Mouse (Mus musculus) heart, embryonic 15.5 days (tissue): Measurements from ENCODE around the gene Ankrd42. TPM values are rescaled to one million over a fixed set of nuclear protein-coding genes. Genes with fewer than 3 reads are reported as not detected.

Experiments used
- ATAC-seq: fragments of 200-750 bp; cut with Nextera tagmentation; replicated peaks from 2 replicates; pipeline ENCODE4 v1.8.0; 2017; ENCODE audit warnings: low read depth, moderate TSS enrichment; ENCODE audit not compliant: insufficient number of reproducible peaks, insufficient read depth, low FRiP score
- H3K27ac ChIP-seq: fragments of 300-500 bp; sonication (generic); 2 replicates; pipeline ENCODE4 v1.5.1; 2015; ENCODE audit warnings: mild to moderate bottlenecking, inconsistent platforms
- H3K27me3 ChIP-seq: fragments of 300-500 bp; sonication (generic); 2 replicates; pipeline ENCODE4 v1.6.1; 2015; ENCODE audit warnings: inconsistent platforms
- H3K36me3 ChIP-seq: fragments of 300-500 bp; sonication (generic); 2 replicates; pipeline ENCODE4 v1.6.1; 2015; ENCODE audit warnings: mild to moderate bottlenecking, inconsistent platforms
- H3K4me1 ChIP-seq: fragments of 300-500 bp; sonication (generic); replicated peaks from 2 replicates; pipeline ENCODE4 v1.6.1; 2015; ENCODE audit warnings: inconsistent platforms
- H3K4me2 ChIP-seq: fragments of 300-500 bp; sonication (generic); 2 replicates; pipeline ENCODE4 v1.6.1; 2015; ENCODE audit warnings: inconsistent platforms, mild to moderate bottlenecking, moderate library complexity
- H3K4me3 ChIP-seq: fragments of 300-500 bp; sonication (generic); 2 replicates; pipeline ENCODE4 v1.5.1; 2015; ENCODE audit warnings: mild to moderate bottlenecking, inconsistent platforms
- H3K9ac ChIP-seq: fragments of 300-500 bp; sonication (generic); 2 replicates; pipeline ENCODE4 v1.6.1; 2015; ENCODE audit warnings: mild to moderate bottlenecking, inconsistent platforms
- H3K9me3 ChIP-seq: fragments of 300-500 bp; sonication (generic); replicated peaks from 2 replicates; pipeline ENCODE4 v1.6.1; 2016; ENCODE audit warnings: inconsistent platforms
- WGBS: fragments of 180-500 bp; shearing (Covaris S2); methylation state at CpG from one replicate; pipeline ENCODE4 v1.1.7; 2015; ENCODE audit warnings: mixed read lengths; 5-methylcytosine and 5-hydroxymethylcytosine counted together
- polyA plus RNA-seq: library from polyadenylated mRNA; unstranded; fragments of >200 nt; fragmentation: Nextera tagmentation; extraction: Ambion mirVana; gene quantifications from 2 replicates; pipeline ENCODE4 v1.2.1, GENCODE M21; 2015

The Ankrd42 gene
- polyA plus RNA-seq = 2.8 and 3.8 TPM in 2 replicates

DNA sequence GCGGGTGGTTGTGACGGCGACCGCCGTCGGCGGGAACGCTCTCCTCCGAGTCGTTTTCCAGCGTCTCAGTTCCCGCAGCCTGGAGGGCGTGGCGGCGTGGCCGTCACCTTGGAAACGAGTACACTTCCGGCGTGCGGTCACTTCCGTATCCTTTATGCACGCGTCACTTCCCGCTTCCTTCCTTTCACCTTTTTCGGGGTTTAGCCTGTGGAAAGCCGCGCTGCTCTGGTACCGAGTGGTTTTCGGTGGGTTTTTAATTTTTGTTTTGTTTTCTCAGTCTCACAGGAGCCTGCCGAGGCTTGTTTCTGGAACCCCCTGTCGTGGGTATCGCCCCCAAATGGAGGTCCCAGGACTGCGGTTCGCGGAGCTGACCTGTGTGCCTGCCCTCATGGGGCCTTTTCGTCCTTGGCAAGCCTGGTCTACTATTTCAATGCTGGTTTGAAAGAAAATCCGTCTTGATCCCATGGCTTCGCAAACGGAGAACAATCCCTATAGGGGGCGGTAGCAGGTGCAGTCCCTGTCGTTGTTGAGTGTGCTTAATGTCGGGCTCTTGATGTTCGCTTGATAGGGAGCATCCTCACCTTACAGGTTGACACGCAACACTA lies at the start of gene Ankrd42:
TSS of gene Ankrd42 (minus strand) at position 122 of the 605 bp plus-strand sequence.
- no peaks in the 10 kb centered on the region for H3K9me3 ChIP-seq
- peaks cover 20% of the 10 kb centered on the region for H3K36me3 ChIP-seq
- peak within 1 kb of the TSS; percentile 92 for H3K4me3 ChIP-seq
- H3K4me1 ChIP-seq = peaks cover 13% of the 10 kb centered on the region
- peak within 1 kb of the TSS; percentile 83 for H3K27ac ChIP-seq
- ATAC-seq = peak; percentile 97
- under 1% methylated on average over 44 of the region's 44 CpGs for WGBS
- peak within 1 kb of the TSS; percentile 98 for H3K4me2 ChIP-seq
- H3K9ac ChIP-seq = peak within 1 kb of the TSS; percentile 86
- H3K27me3 ChIP-seq = no peaks in the 10 kb centered on the region

DNA sequence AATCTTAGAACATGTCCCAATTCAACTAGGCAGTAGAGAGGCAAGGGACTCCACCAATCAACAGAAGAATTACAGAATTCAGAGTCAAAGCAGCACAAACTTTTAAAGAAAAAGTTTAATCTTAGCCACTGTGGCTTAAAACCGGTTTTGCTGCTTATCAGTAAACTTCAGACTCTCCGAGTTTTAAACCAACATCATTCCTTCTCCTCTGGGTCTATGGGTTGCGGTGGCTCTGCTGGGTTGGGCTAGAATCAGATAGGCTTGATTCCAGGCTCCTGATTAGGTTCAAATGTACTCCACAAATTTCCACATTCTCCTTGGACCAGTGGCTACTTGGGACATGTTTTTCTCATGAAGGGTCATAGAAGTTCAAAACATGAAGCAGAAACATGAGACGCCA lies 40.4 kb upstream of the Ankrd42 start:
- Histone ChIP-seq H3K9ac (no peak overlapping the region), H3K27ac (no peak overlapping the region), H3K4me1 (no peaks in the 10 kb centered on the region), H3K4me2 (no peak overlapping the region), H3K9me3 (no peaks in the 10 kb centered on the region), H3K36me3 (no peaks in the 10 kb centered on the region), H3K27me3 (no peaks in the 10 kb centered on the region), H3K4me3 (no peak overlapping the region)
- ATAC-seq = no peak
- 47% methylated on average over 4 of the region's 4 CpGs for WGBS

GRCm38 (mm10) chr7:92675131-92675530 lies 38.2 kb upstream of the Ankrd42 start:
- 83% methylated on average over 3 of the region's 3 CpGs for WGBS

DNA sequence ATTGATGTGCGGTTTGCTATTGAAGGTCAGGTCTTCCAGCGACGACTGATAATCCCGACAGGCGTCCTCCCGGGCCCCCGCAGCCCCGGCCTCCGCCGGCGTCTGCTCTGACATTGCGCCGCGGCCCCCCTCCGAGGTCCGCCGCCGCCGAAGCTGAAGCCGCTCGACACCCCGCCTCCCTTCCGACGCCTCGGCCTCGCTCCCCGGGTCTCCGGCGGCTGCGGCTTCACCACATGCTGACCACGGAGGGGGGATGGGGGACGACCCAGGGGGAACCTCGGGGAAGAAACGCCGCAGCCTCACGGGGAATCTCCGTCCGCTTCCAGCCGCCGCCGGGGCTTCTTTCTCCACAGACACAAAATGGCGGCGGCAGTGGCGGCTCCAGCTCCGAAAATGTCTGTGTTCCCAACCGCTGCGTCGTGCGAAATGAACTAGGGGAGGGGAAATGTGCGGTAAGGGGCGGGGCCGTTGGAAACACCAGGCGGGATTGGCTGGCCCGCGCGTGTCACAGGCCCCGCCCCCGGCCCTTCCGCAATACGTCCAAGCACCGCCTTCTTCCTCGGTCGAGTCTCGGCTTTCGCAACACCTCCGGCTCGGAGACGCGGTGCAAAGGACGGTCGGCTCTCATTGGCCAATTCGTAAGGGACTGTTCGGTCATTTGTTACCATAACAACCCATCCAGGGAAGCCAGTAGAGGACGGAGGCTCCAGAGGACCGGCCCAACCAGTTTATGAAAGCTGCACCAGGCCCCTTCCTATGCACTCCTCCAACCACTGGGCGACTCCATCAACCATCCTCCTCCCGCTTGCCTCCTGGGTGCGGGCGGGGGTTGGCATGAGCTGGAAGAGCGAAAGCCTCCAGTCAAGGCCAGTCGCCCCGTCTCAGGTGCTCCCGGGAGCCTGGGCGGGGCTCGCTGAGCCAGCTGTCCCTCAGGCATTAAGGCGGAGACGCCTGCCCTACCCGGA lies 32.8 kb upstream of the Ankrd42 start, which contains the start of gene Pcf11:
TSS of gene Pcf11 (minus strand) at position 428 of the 965 bp plus-strand sequence.
- Histone ChIP-seq H3K9me3 (no peaks in the 10 kb centered on the region), H3K27ac (peak within 1 kb of the TSS; percentile 96), H3K4me2 (peak within 1 kb of the TSS; percentile 79), H3K9ac (peak within 1 kb of the TSS; percentile 92), H3K4me3 (peak within 1 kb of the TSS; percentile 96), H3K36me3 (0 out of 2 replicates have a peak, but pooled peaks cover 5% of the 10 kb centered on the region), H3K4me1 (peaks cover 17% of the 10 kb centered on the region), H3K27me3 (no peaks in the 10 kb centered on the region)
- under 1% methylated on average over 79 of the region's 88 CpGs for WGBS
- ATAC-seq = peak; percentile 97

More at GRCm38 (mm10) chr7:92675131-92675530, 38.2 kb upstream of the Ankrd42 start:
- H3K9ac ChIP-seq = no peak overlapping the region
- H3K4me2 ChIP-seq = no peak overlapping the region
- H3K27me3 ChIP-seq = no peaks in the 10 kb centered on the region
- no peak overlapping the region for H3K4me3 ChIP-seq
- no peak overlapping the region for H3K27ac ChIP-seq
- ATAC-seq = no peak
- no peaks in the 10 kb centered on the region for H3K36me3 ChIP-seq
- H3K4me1 ChIP-seq = peaks cover 4% of the 10 kb centered on the region
- H3K9me3 ChIP-seq = no peaks in the 10 kb centered on the region

DNA sequence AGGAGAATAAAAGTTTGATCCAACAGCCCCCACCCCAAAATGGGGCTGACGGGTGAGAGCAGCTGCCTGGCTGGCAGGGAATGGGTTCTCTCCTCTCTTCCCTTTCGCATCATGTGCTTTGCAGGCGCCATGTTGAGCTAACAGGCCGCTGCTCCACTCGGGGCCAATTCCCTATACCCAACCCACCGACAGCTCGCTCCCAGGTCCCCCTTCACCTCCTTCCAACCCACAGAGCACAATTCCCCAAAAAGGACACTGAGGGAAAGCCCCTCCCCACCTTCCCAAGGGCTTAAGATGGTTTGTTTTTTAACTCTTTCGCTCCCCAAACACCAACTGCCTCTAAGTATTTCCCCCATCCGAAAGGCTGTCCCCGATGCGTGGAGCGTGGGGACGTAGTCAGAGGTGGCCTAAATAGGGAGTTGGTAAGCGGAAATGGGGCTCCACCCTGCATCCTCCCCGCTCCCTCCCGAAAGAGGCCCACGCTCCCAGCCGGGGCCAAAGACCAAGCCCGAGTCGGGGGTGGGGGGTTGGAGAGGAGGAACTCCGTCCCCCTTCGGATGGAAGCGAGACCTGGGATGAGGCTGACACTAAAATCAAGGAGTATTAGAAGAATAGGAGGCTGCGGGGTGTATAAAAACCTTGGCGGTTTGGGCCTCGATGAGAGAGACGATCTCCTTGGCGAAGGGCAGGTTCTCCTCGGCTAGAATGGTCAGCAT lies 32.0 kb upstream of the Ankrd42 start:
- peaks cover 17% of the 10 kb centered on the region for H3K4me1 ChIP-seq
- peak overlapping the region; percentile 96 for H3K27ac ChIP-seq
- under 1% methylated on average over 29 of the region's 29 CpGs for WGBS
- 0 out of 2 replicates have a peak, but pooled peaks have one; percentile 15 for ATAC-seq
- no peaks in the 10 kb centered on the region for H3K27me3 ChIP-seq
- H3K9me3 ChIP-seq = no peaks in the 10 kb centered on the region
- peak overlapping the region; percentile 66 for H3K4me2 ChIP-seq
- peak overlapping the region; percentile 96 for H3K4me3 ChIP-seq
- peak overlapping the region; percentile 92 for H3K9ac ChIP-seq
- 0 out of 2 replicates have a peak, but pooled peaks cover 5% of the 10 kb centered on the region for H3K36me3 ChIP-seq

GRCm38 (mm10) chr7:92666274-92666820 lies 29.4 kb upstream of the Ankrd42 start:
- ATAC-seq = no peak
- Histone ChIP-seq H3K27me3 (no peaks in the 10 kb centered on the region), H3K4me1 (peaks cover 17% of the 10 kb centered on the region), H3K36me3 (peaks cover 18% of the 10 kb centered on the region), H3K4me3 (peak overlapping the region; percentile 96), H3K9me3 (no peaks in the 10 kb centered on the region), H3K9ac (0 out of 2 replicates have a peak overlapping the region, but pooled peaks have one; percentile 31), H3K4me2 (peak overlapping the region; percentile 66), H3K27ac (no peak overlapping the region)
- WGBS = 69% methylated on average over 7 of the region's 7 CpGs

DNA sequence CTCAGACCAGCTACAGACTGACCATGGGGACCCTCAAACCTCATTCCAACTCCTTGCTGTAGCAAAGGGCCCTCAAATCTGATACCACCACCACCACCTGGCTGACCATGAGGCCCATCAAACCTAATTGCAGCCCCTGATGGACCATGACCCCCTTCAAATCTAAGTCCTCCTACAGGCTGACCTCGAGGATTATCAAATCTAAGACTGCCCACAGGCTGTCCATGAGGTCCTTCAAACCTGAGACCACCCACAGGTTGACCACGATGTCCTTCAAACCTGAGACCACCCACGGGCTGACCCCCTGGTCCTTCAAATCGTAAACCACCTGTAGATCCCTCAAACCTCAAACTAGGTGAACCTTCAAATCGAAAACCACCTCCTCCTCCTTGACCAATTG lies 21.1 kb upstream of the Ankrd42 start:
- H3K4me2 ChIP-seq = no peak overlapping the region
- H3K4me3 ChIP-seq = no peak overlapping the region
- no peak overlapping the region for H3K27ac ChIP-seq
- peaks cover 64% of the 10 kb centered on the region for H3K36me3 ChIP-seq
- no peaks in the 10 kb centered on the region for H3K9me3 ChIP-seq
- WGBS = 92% methylated on average over 5 of the region's 5 CpGs
- no peak overlapping the region for H3K9ac ChIP-seq
- peaks cover 3% of the 10 kb centered on the region; the same call in 1 of the 2 replicates for H3K4me1 ChIP-seq
- no peak for ATAC-seq
- no peaks in the 10 kb centered on the region for H3K27me3 ChIP-seq

DNA sequence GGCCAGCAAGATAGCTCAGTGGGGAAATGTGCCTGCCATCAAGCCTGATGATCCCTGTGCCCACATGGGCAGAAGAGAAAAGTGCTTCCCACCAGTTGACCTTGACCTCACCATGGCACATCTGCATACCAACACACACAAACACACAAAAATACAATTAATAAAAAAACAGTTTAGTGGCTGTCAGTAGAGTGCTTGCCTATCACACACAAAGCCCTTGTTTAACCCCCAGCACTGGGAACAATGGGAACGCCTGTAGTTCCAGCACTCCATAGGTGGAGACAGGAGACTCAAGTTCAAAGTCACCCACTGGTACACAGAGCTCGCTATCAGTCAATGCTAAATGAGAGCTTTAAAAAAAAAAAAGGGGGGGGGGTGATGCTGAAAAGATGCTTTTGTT lies 19.4 kb upstream of the Ankrd42 start:
- H3K9ac ChIP-seq = no peak overlapping the region
- H3K4me1 ChIP-seq = peaks cover 3% of the 10 kb centered on the region; the same call in 1 of the 2 replicates
- peaks cover 55% of the 10 kb centered on the region for H3K36me3 ChIP-seq
- no peaks in the 10 kb centered on the region for H3K27me3 ChIP-seq
- WGBS = 61% methylated on average over 2 of the region's 2 CpGs
- H3K9me3 ChIP-seq = no peaks in the 10 kb centered on the region
- H3K27ac ChIP-seq = no peak overlapping the region
- no peak for ATAC-seq
- H3K4me2 ChIP-seq = no peak overlapping the region
- H3K4me3 ChIP-seq = no peak overlapping the region

DNA sequence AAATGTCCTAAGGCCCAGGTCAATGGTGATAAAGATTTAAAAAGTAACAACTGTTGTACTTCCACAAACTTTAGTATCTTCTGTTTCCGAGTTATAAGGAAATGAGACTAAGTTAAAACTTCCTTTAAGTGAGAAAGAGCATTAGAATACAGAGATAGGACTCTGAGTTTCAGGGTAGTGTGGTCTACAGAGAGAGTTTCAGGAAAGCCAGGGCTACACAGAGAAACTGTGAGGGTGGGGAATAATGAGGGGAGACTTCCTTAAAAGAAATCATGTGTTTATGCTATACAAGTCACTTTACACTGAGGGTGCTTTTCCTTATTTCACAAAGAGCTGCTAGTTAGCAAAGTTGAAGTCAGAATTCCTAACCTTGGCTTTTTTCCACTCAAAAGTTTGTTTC lies 16.4 kb upstream of the Ankrd42 start:
- Histone ChIP-seq H3K4me3 (no peak overlapping the region), H3K4me1 (peaks cover 3% of the 10 kb centered on the region; the same call in 1 of the 2 replicates), H3K9ac (no peak overlapping the region), H3K27me3 (no peaks in the 10 kb centered on the region), H3K4me2 (no peak overlapping the region), H3K36me3 (peaks cover 36% of the 10 kb centered on the region), H3K9me3 (no peaks in the 10 kb centered on the region), H3K27ac (no peak overlapping the region)
- 78% methylated on average over 1 of the region's 1 CpGs for WGBS
- ATAC-seq = no peak

GRCm38 (mm10) chr7:92647790-92648189 lies 10.8 kb upstream of the Ankrd42 start:
- ATAC-seq = no peak
- H3K9me3 ChIP-seq = no peaks in the 10 kb centered on the region
- H3K36me3 ChIP-seq = peaks cover 43% of the 10 kb centered on the region
- WGBS = 79% methylated on average over 7 of the region's 7 CpGs
- H3K4me2 ChIP-seq = no peak overlapping the region
- no peak overlapping the region for H3K9ac ChIP-seq
- H3K4me3 ChIP-seq = no peak overlapping the region
- no peak overlapping the region for H3K27ac ChIP-seq
- no peaks in the 10 kb centered on the region for H3K4me1 ChIP-seq
- no peaks in the 10 kb centered on the region for H3K27me3 ChIP-seq
